Mouse (Mus musculus): ENCODE results near the gene Ankrd13a. TPM values are rescaled to one million over a fixed set of nuclear protein-coding genes. Genes with fewer than 3 reads are reported as not detected.

Ankrd13a gene
- polyA plus RNA-seq, 1 experiment from 2014 or later: 49.4 TPM

DNA sequence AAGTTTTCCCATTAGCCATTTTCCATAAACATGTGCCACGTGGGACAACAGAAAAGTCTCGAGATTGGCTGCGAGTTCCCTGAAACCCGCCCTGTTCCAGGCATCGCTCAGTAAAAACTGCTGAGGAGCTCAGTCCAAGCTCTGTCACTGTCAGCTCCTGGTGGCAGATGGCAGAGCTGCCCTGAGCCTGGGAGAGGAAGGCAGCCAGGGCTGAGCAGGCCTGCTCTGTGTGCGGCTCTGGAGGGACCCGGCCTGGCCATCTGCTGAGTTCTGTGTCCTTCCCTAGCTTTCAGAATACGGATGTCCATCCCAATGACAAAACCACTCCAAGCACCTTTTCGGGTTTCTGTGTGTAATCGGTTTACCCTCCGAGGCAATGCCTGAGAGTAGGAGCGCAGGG, 21.1 kb upstream of the Ankrd13a start:
- Histone ChIP-seq H3K27me3 (ENCODE audit: control insufficient read depth, insufficient read depth, low read length) (no peaks in the 10 kb centered on the region), H3K4me1 (ENCODE audit: control insufficient read depth, insufficient read depth, low read length) (no peaks in the 10 kb centered on the region), H3K4me2 (ENCODE audit: low read depth, severe bottlenecking) (no peak overlapping the region), H3K9me3 (ENCODE audit: control insufficient read depth, low read length) (no peaks in the 10 kb centered on the region), H3K36me3 (ENCODE audit: control insufficient read depth, insufficient read depth, low read length) (peaks cover 9% of the 10 kb centered on the region), H3K4me3 (ENCODE audit: low read depth, low read length) (no peak overlapping the region), H3K9ac (ENCODE audit: low read length) (no peak overlapping the region), H3K27ac (replicated peaks; ENCODE audit: low read depth, low read length) (no peak overlapping the region)
- ATAC-seq (ENCODE audit: insufficient number of reproducible peaks, low FRiP score, low TSS enrichment, low read depth) (no peak), DNase-seq (ENCODE audit: low spot score) (no peak)
- 87% methylated on average over 12 of the region's 12 CpGs for WGBS

GRCm38 (mm10) chr5:114759536-114760090, 14.9 kb upstream of the Ankrd13a start:
- Histone ChIP-seq H3K9ac (ENCODE audit: low read length) (no peak overlapping the region), H3K27me3 (ENCODE audit: control insufficient read depth, insufficient read depth, low read length) (no peaks in the 10 kb centered on the region), H3K9me3 (ENCODE audit: control insufficient read depth, low read length) (no peaks in the 10 kb centered on the region), H3K36me3 (ENCODE audit: control insufficient read depth, insufficient read depth, low read length) (peaks cover 6% of the 10 kb centered on the region), H3K4me1 (ENCODE audit: control insufficient read depth, insufficient read depth, low read length) (no peaks in the 10 kb centered on the region), H3K27ac (replicated peaks; ENCODE audit: low read depth, low read length) (no peak overlapping the region), H3K4me2 (ENCODE audit: low read depth, severe bottlenecking) (no peak overlapping the region), H3K4me3 (ENCODE audit: low read depth, low read length) (no peak overlapping the region)
- no peak for DNase-seq (ENCODE audit: low spot score)
- no peak for ATAC-seq (ENCODE audit: insufficient number of reproducible peaks, low FRiP score, low TSS enrichment, low read depth)
- WGBS: 90% methylated on average over 5 of the region's 5 CpGs

DNA sequence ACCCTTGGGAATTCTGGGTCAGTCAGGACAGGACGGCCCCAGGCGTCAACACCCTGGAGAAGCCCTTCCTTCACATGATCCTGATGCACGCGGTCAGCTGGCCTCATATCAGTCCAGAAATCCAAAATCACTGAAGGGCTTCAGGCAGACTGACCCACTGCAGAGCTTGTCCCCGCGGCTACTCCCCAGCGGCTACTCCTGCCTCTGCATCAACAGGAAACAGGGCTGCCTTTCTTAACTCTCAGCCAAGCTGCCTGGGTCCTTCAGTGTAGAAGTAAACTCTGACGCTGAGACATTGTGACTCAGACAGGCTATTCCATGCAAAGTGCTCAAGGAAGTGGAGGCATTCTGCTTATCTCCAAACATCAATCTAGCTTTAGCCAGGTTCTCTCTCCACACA, 12.5 kb upstream of the Ankrd13a start:
- DNase-seq (ENCODE audit: low spot score) (no peak), ATAC-seq (ENCODE audit: insufficient number of reproducible peaks, low FRiP score, low TSS enrichment, low read depth) (no peak)
- no peak overlapping the region for H3K27ac ChIP-seq (replicated peaks; ENCODE audit: low read depth, low read length)
- WGBS: 91% methylated on average over 8 of the region's 8 CpGs
- H3K4me1 ChIP-seq (ENCODE audit: control insufficient read depth, insufficient read depth, low read length): no peaks in the 10 kb centered on the region
- H3K36me3 ChIP-seq (ENCODE audit: control insufficient read depth, insufficient read depth, low read length): peaks cover 7% of the 10 kb centered on the region
- H3K4me2 ChIP-seq (ENCODE audit: low read depth, severe bottlenecking): no peak overlapping the region
- no peaks in the 10 kb centered on the region for H3K9me3 ChIP-seq (ENCODE audit: control insufficient read depth, low read length)
- H3K4me3 ChIP-seq (ENCODE audit: low read depth, low read length): no peak overlapping the region
- no peak overlapping the region for H3K9ac ChIP-seq (ENCODE audit: low read length)
- H3K27me3 ChIP-seq (ENCODE audit: control insufficient read depth, insufficient read depth, low read length): no peaks in the 10 kb centered on the region

- Histone ChIP-seq H3K4me2 (ENCODE audit: low read depth, severe bottlenecking) (no peak overlapping the region), H3K4me3 (ENCODE audit: low read depth, low read length) (no peak overlapping the region), H3K27ac (replicated peaks; ENCODE audit: low read depth, low read length) (no peak overlapping the region), H3K27me3 (ENCODE audit: control insufficient read depth, insufficient read depth, low read length) (no peaks in the 10 kb centered on the region), H3K9me3 (ENCODE audit: control insufficient read depth, low read length) (no peaks in the 10 kb centered on the region), H3K9ac (ENCODE audit: low read length) (no peak overlapping the region), H3K4me1 (ENCODE audit: control insufficient read depth, insufficient read depth, low read length) (no peaks in the 10 kb centered on the region), H3K36me3 (ENCODE audit: control insufficient read depth, insufficient read depth, low read length) (peaks cover 7% of the 10 kb centered on the region)
- 91% methylated on average over 18 of the region's 18 CpGs for WGBS
- ATAC-seq (ENCODE audit: insufficient number of reproducible peaks, low FRiP score, low TSS enrichment, low read depth) (no peak), DNase-seq (ENCODE audit: low spot score) (no peak)
Observed at GRCm38 (mm10) chr5:114764812-114765735, 9.4 kb upstream of the Ankrd13a start.

DNA sequence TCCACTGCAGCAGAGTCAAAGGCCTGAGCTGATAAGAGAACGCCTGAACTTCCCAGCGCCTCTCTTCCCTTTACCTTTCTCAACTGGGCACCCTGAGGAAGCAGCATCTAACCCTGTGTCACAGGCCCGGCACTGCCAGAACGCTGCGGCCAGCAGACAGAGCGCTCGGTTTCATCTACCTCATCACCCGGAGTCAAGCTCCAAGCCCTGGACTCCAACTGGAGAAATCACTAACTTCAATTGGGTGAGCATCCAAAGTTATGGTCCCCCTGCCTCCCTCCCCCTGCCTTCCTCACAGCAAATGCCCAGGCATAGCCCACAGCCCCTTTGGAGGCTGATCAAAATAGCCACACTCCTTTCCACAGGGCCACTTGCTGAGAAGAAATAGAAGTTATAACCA, 7.8 kb upstream of the Ankrd13a start:
- peaks cover 7% of the 10 kb centered on the region for H3K36me3 ChIP-seq (ENCODE audit: control insufficient read depth, insufficient read depth, low read length)
- H3K27me3 ChIP-seq (ENCODE audit: control insufficient read depth, insufficient read depth, low read length): no peaks in the 10 kb centered on the region
- H3K27ac ChIP-seq (replicated peaks; ENCODE audit: low read depth, low read length): no peak overlapping the region
- H3K9me3 ChIP-seq (ENCODE audit: control insufficient read depth, low read length): no peaks in the 10 kb centered on the region
- no peak for ATAC-seq (ENCODE audit: insufficient number of reproducible peaks, low FRiP score, low TSS enrichment, low read depth)
- no peaks in the 10 kb centered on the region for H3K4me1 ChIP-seq (ENCODE audit: control insufficient read depth, insufficient read depth, low read length)
- 93% methylated on average over 8 of the region's 8 CpGs for WGBS
- DNase-seq (ENCODE audit: low spot score): no peak
- H3K4me3 ChIP-seq (ENCODE audit: low read depth, low read length): no peak overlapping the region
- H3K4me2 ChIP-seq (ENCODE audit: low read depth, severe bottlenecking): no peak overlapping the region
- no peak overlapping the region for H3K9ac ChIP-seq (ENCODE audit: low read length)

DNA sequence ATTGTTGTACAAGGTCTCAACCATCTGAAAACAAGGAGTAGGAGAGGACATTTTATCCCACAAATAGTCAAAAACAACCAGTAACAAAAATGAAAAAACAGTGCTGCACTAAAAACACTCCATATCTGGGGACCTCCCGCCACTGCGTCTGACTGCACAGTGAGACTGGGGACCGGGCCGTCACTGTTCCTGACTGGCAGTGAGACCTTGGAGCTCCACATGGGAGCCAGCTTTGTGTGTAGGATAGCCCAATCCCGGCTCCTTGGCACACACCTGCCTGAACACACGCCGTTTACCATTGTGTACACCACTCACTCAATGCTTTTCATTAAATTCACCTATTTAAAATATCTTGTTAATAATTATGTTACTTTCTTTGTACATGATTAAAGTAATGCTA, 7.3 kb upstream of the Ankrd13a start:
- Histone ChIP-seq H3K4me2 (ENCODE audit: low read depth, severe bottlenecking) (no peak overlapping the region), H3K4me1 (ENCODE audit: control insufficient read depth, insufficient read depth, low read length) (no peaks in the 10 kb centered on the region), H3K36me3 (ENCODE audit: control insufficient read depth, insufficient read depth, low read length) (peaks cover 7% of the 10 kb centered on the region), H3K9me3 (ENCODE audit: control insufficient read depth, low read length) (no peaks in the 10 kb centered on the region), H3K9ac (ENCODE audit: low read length) (no peak overlapping the region), H3K4me3 (ENCODE audit: low read depth, low read length) (no peak overlapping the region), H3K27ac (replicated peaks; ENCODE audit: low read depth, low read length) (no peak overlapping the region), H3K27me3 (ENCODE audit: control insufficient read depth, insufficient read depth, low read length) (no peaks in the 10 kb centered on the region)
- no peak for ATAC-seq (ENCODE audit: insufficient number of reproducible peaks, low FRiP score, low TSS enrichment, low read depth)
- DNase-seq (ENCODE audit: low spot score): no peak
- WGBS: 90% methylated on average over 7 of the region's 7 CpGs

DNA sequence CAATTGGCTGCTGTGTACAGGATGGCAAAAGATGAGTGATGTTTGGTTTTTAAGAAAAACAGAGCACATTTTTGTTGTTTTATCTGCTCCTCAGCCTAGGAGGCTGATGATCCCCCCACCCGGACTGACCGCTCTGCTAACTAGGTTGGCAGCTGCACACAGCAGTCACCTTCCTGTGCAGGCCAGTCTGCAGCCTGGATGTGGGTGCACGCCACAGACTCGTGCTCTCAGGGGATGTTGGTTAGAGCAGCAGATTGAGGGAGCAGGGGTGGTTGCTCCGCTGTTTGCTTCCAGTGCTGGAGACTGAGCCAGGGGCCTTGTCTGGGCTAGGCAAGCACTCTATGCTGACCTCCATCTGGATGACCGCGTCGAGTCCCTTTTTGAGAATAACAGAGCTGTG, 4.7 kb upstream of the Ankrd13a start:
- no peak overlapping the region for H3K27ac ChIP-seq (replicated peaks; ENCODE audit: low read depth, low read length)
- DNase-seq (ENCODE audit: low spot score) (no peak), ATAC-seq (ENCODE audit: insufficient number of reproducible peaks, low FRiP score, low TSS enrichment, low read depth) (no peak)
- H3K9ac ChIP-seq (ENCODE audit: low read length): no peak overlapping the region
- no peak overlapping the region for H3K4me2 ChIP-seq (ENCODE audit: low read depth, severe bottlenecking)
- WGBS: 92% methylated on average over 8 of the region's 8 CpGs
- H3K9me3 ChIP-seq (ENCODE audit: control insufficient read depth, low read length): no peaks in the 10 kb centered on the region
- no peaks in the 10 kb centered on the region for H3K4me1 ChIP-seq (ENCODE audit: control insufficient read depth, insufficient read depth, low read length)
- H3K36me3 ChIP-seq (ENCODE audit: control insufficient read depth, insufficient read depth, low read length): peaks cover 4% of the 10 kb centered on the region
- H3K4me3 ChIP-seq (ENCODE audit: low read depth, low read length): no peak overlapping the region
- H3K27me3 ChIP-seq (ENCODE audit: control insufficient read depth, insufficient read depth, low read length): no peaks in the 10 kb centered on the region

DNA sequence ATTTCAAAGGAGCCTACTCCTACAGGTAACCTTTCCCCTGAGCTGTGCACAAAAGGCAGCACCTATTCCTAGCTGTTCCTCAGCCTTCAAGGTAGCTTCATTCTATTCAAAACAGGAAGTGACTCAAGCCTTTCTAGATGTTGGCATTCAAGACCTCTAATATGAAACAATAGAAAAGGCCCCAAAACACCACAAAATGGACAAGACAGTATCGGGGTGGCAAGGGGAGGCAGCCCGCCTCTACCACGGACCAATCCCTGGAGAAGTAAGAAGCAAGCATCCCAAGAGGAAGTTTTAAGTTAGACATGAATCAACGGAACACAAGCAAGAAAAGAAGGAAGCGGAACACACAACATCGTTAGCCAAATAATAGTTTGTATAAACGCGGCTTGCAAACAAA, 2.7 kb upstream of the Ankrd13a start:
- Histone ChIP-seq H3K36me3 (ENCODE audit: control insufficient read depth, insufficient read depth, low read length) (no peaks in the 10 kb centered on the region), H3K9me3 (ENCODE audit: control insufficient read depth, low read length) (no peaks in the 10 kb centered on the region), H3K4me2 (ENCODE audit: low read depth, severe bottlenecking) (peak overlapping the region; percentile 65), H3K4me1 (ENCODE audit: control insufficient read depth, insufficient read depth, low read length) (no peaks in the 10 kb centered on the region), H3K9ac (ENCODE audit: low read length) (no peak overlapping the region), H3K27me3 (ENCODE audit: control insufficient read depth, insufficient read depth, low read length) (no peaks in the 10 kb centered on the region), H3K27ac (replicated peaks; ENCODE audit: low read depth, low read length) (no peak overlapping the region), H3K4me3 (ENCODE audit: low read depth, low read length) (peak overlapping the region; percentile 94; the same call in 1 of the 2 replicates)
- no peak for DNase-seq (ENCODE audit: low spot score)
- ATAC-seq (ENCODE audit: insufficient number of reproducible peaks, low FRiP score, low TSS enrichment, low read depth): no peak
- WGBS: 83% methylated on average over 8 of the region's 8 CpGs
